Mouse (Mus musculus) layer of hippocampus, postnatal 10 days (tissue): ENCODE measurements around the gene 1110051M20Rik. TPM values are rescaled to one million over a fixed set of nuclear protein-coding genes. Genes with fewer than 3 reads are reported as not detected.
"Not testable (repeated sequence)": the region's sequence is repeated elsewhere in the genome, so short reads cannot be mapped to it uniquely, and the experiment has no call there.

Source experiments
- DNase-seq, 2 experiments: peaks; one replicate each; pipeline ENCODE4 v3.0.0; 2021; ENCODE audit warnings: low spot score in 2 of 2
- long read RNA-seq: library from polyadenylated mRNA; stranded (forward); transcript quantifications from one replicate; pipeline ENCODE4 v2.0.0, GENCODE M21; 2023
- total RNA-seq, 2 experiments: library from RNA; stranded (reverse); gene quantifications; 2 replicates each; pipeline ENCODE4 v1.2.3; 2021

1110051M20Rik gene
- total RNA-seq = 10 to 100 TPM; 92.9 to 96.2 TPM
- long read RNA-seq, transcript 1110051M20Rik-203 (9 exons, 1,977 nt) = major isoform, 76 of 106 reads
- long read RNA-seq, partial matches to known transcripts = 18 of 106 reads
- long read RNA-seq, other reads (novel, unspliced or antisense) = 9 of 106 reads

DNA sequence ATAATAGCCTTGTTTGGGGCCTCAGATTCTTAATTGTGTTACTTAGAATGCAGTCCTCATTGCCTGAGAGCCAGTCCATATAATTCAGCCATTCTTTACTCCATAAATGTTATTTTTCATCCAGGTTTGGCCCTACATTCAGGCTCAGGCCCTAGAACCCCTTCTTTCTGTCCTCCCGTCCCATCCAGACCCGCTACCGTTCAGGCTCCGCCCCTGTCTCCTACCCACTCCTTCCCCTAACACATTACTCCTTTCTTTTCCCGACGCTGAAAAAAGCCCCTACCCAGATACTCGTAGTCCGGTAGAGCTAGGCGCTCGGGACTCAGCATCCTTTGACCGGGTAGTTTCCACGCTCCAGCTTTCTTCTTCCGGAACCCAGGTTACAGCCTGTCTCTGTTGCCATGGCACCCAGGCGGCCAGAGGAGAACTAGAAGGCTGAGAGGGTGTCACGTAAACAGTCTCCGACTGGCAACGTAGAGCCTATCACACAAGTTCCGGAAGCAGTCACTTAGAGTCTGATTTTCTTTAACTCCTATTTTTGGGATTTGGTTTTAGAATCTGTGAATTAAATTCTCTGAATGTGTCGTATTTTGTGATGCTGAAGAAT, at the start of gene 1110051M20Rik:
Gene 1110051M20Rik, minus strand, starts transcription at position 419 of the 607 bp plus-strand sequence.
- peak; percentile 91 for DNase-seq

DNA sequence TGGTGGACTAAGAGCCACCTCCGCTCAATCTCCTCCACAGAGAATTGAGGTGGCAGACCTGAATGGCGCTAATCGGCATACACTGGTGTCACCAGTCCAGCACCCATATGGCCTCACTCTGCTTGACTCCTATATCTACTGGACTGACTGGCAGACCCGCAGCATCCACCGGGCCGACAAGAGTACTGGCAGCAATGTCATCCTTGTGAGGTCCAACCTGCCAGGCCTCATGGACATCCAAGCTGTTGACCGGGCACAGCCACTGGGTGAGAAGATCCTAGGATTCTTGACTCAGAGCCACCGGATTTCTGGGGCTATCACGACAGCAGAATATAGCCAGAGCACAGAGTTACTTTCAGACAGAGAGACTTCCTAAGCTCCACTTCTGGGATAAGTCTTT, 49.5 kb upstream of the 1110051M20Rik start:
- no peak for DNase-seq

DNA sequence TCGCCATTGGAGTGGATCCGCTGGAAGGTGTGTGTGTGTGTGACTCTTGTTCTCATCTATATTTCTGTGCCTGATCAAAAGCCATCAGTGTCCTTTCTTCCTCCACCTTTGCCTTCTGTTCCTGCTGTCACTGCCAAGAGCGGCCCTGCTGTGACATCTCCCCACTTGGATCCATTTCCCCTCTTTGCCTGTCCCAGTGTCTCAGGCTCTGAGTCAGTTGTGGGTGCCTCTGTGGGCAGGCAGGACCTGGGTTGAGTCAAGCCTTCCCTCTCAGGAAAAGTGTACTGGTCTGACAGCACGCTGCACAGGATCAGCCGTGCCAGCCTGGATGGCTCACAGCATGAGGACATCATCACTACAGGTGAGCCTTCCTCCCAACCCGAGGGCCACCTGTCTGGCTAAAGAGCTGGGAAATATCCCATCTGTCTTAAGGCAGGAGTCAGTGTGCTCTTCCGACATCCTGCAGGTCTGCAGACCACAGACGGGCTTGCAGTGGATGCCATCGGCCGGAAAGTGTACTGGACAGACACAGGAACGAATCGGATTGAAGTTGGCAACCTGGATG, 47.6 kb upstream of the 1110051M20Rik start:
- no peak for DNase-seq

DNA sequence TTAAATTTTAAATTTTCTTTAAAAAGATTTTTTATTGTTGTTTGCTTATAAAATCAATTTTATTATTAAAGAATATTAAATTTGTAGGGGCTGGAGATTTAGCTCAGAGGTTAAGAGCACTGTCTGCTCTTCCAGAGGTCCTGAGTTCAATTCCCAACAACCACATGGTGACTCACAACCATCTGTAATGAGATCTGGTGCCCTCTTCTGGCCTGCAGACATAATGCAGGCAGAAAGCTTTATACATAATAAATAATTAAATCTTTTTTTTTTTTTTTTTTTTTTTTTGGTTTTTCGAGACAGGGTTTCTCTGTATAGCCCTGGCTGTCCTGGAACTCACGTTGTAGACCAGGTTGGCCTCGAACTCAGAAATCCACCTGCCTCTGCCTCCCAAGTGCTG, 42.8 kb upstream of the 1110051M20Rik start:
- not testable (repeated sequence) for DNase-seq

DNA sequence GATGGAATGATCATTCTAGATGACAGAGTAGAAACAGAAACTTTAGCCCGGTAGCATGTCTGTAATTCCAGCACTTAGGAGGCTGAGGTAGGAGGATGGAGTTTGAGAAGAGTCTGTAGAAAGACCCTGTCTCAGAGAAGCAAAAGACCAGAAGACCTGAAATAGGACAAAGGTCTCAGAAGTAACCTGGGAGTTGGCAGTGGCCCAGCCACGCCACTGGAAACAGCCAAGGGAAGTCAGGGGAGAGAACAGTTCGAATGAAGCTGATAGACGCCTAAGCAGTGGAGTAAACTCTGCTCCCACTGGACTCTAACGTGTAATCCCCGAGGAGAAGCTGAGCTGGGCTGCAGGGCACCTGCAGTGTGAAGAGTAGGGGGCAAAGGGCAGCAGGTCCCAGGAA, 40.8 kb upstream of the 1110051M20Rik start:
- DNase-seq = no peak

DNA sequence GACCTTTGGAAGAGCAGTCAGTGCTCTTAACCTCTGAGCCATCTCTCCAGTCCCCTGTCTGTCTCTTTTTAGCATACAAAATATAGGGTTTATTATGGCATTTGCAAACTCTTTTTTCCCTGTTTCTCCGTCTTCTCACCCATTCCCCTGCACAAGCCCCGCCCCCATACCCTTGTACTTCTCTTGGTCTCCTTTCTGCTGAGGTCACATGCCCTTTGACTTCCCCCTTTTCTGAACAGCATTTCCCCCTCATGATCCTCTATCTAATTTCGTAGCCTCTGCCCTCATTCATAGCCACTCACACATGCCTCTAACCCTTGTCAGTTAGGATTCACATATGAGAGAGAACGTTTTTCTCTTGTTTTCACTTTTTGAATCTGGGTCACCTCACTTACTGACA, 40.2 kb upstream of the 1110051M20Rik start:
- no peak for DNase-seq

DNA sequence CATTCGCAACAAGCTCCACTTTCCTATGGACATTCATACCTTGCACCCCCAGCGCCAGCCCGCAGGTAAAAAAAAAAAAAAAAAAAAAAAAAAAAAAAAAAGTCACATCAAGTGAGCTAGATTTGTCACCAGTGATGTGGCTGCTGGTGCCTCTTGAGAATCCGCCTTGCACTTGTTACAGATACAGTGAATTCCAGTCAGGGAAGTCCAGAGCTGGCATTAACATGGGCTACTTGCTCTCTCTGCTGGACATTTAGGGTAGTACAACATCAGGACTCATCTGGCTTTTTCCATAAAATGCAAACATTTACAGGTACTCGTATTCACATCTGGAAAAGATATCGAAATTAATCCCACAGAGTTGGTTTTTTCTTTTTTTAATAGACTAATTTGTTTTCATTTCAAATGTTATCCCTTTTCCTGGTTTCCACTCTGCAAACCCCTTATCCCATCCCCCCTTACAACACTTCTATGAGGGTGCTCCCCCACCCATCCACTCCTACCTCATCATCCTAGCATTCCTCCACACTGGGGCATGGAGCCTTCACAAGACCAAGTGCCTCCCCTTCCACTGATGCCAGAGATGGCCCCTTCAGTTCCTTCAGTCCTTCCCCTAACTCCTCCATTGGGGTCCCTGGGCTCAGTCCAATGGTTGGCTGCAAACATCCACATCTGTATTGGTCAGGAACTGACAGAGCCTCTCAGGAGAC, 36.5 kb upstream of the 1110051M20Rik start:
- peak; percentile 56 to 69 for DNase-seq

DNA sequence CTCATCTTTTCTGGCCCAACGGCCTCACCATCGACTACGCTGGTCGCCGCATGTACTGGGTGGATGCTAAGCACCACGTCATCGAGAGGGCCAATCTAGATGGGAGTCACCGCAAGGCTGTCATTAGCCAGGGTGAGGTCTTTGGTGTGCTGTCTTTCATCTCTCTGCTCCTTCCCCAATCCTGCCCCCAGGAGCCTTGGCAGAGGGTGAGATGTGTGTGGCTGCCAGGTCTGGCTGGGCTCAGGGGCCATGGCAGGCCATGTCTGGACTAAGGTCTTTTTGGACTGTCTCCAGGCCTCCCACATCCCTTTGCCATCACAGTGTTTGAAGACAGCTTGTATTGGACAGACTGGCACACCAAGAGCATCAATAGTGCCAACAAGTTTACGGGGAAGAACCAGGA, 35.9 kb upstream of the 1110051M20Rik start:
- peak; percentile 37 to 52 for DNase-seq

DNA sequence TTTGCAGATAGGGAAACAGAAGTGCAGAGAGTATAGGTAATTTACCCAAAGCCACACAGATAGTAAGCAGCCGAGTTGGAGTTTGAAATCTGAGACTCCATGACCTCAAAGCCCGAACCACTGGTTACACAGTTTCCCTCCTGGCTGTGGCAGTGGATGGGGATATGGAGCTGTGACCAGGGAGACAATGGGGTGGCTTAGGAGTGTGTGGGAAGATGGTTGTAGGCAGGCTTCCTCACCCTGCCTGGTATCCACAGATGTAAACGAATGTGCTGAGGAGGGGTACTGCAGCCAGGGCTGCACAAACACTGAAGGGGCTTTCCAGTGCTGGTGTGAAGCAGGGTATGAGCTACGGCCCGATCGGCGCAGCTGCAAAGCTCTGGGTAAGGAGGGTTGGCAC, 32.3 kb upstream of the 1110051M20Rik start:
- no peak for DNase-seq

DNA sequence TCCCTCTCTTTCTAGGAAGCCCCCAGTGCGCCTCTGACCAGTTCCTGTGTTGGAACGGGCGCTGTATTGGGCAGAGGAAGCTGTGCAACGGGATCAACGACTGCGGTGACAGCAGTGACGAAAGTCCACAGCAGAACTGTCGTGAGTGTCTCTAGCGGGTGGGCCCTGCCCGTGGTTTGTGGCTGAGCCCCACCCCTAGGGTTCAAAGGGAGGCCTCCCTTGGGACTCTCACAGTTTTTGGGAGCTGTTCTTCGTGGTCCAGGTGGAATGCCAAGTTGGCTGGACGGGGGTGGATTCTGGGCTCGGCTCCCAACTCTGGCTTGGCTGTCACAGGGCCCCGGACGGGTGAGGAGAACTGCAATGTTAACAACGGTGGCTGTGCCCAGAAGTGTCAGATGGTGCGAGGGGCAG, 31.8 kb upstream of the 1110051M20Rik start:
- DNase-seq = peak; percentile 62 to 69

DNA sequence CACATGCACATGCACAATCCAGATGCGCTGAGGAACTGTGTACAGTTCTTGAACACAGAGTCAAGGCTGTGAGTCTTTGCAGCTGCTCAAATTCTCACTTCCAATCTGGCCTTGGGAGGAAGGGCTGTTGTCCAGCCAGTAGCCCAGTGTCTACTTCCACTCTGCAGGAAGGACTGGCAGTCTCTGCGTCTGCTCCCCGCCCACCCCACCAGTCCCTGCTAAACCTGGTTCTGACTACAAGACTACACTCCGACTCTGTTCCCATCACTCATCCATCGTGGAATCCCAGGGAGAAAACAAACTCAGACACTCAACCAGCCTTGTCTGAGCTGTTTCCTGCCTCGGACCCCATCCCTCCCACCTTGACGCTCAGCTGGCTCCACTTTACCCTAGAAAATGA, 31.3 kb upstream of the 1110051M20Rik start:
- no peak for DNase-seq

DNA sequence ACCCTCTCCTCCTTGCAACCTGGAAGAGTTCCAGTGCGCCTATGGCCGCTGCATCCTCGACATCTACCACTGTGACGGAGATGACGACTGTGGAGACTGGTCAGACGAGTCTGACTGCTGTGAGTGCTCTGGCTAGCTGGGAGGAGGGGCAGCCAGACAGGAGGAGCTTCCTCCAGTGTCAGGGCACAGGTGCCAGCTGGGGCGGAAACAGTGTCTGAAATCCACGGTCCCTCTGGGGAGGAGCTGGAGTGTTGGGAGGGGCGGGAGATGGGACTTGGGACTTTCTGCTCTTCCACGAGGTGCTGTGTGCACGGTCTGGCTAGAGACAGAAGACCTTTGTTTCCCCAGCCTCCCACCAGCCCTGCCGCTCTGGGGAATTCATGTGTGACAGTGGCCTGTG, 29.9 kb upstream of the 1110051M20Rik start:
- no peak for DNase-seq

DNA sequence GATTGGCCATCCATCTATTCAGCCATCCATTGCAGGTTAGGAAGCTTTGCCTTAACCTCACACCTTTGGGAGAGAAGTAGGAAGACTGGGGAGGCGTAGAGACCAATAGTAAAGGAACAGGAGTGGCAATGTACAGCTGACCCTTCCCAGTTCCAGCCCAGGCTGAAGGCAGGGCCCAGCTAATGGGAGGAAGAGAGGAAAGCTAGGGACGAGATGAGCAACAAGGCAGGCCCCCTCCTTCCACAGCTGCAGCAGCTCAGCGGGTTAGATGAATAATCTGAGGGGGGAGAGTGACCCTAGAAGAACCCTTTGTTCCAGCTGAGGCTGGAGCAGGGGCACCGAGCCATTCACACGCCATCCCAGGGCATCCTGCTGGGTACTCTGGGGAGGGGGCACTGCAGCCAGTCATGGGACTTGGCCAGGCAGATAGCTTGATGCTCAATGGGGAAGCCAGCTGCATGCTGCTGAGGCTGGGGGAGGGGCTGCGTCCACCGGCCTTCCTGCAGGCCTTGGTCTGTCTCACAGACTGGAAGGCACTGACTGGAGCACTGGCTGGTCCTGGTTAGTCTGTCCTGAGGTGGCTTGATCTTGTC, 25.6 kb upstream of the 1110051M20Rik start:
- peak; percentile 38 to 63 for DNase-seq

DNA sequence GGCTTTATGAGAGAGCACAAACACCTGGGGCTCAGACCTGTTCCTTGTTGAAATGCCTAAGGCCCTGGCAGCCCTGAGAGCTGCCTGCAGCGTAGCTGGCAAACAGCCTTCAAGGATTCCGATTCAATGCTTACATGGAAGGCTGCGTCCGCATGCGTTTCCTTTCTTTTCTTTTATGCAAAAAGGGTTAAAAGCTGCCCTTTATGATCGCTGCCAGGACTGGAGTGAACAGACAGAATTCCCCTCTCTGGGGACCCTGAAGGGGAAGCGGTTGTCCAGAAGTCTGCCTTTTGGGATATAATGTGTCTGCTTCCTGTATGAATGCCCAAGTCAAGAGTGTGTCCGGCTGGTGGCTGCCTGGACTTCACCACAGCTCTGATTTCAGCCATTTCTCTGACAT, 23.1 kb upstream of the 1110051M20Rik start:
- no peak for DNase-seq

DNA sequence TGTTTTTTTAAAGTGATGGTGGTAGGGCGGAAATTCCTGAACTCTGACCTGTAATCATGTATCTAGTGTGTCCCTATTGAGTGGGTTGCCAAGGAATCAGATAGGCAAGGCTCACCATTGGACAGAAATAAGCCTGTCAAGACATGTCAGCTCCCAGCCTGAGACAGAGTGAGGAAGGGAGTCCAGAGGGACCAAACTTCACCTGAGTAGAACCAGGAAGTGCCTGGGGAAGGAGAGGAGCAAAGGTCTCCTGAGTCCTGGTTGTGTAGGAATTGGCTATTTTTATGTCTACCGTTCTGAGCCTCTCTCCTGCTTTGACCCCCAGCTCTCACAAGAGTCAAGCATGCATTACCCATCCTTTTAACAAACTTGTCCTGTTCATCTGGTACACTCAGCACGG, 21.4 kb upstream of the 1110051M20Rik start:
- no peak for DNase-seq

DNA sequence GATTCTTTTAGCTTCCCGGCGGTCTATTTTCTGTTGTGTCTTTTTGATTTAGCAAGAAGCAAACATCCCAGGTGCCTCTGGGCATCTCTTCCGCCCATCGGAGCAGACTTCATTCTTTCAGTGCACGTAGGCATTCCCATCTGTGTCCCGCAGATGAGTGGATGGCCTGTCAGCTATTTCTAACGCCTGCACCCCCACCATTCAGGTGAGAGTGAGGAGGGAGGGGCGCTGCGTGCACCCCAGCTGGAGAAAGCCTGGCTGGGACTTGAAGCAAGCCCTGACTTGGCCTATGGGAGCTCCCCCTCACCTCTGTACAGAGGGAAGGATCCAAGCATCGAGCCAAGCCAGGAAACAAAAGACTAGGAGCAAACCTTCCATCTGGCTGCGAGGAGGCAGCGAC, 18.2 kb upstream of the 1110051M20Rik start:
- no peak for DNase-seq

DNA sequence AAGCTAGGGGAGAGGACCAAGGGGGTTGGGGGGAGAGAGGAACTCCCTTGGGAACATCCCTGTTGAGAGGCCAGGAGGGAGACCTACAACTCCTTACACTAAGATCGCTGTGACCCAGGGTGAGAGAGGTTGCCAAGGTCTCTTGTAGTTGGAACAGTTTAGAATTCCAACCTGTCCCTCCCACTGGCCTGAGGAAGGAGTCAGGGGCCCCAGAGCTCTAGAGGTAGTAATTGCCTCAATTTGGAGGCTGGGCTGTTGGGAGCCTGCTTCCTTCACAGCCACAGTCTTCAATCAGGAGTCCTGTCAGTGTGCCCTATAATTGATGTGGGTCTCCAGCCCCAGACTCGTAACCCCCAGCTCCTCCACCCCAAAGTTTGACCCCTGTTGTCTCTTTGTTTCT, 17.7 kb upstream of the 1110051M20Rik start:
- no peak for DNase-seq

DNA sequence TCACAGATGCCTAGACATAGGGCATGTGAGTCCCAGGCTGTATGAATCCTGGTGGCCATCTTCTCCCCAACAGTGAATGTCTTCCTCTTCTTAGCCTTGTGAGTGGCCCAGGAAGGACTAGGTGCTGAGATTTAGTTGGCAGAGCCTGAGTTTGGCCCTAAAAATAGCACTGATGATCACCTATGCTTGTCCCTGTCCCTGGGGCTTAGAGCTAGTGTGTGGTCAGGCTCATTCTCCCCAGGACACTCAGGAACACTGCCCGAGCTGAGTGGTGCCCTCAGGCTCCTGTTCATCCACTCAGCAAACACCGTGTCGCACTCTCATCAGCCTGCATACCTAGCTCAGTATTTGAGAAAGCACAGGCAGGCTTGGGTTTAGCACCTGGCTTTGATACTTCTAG, 16.8 kb upstream of the 1110051M20Rik start:
- DNase-seq = no peak

DNA sequence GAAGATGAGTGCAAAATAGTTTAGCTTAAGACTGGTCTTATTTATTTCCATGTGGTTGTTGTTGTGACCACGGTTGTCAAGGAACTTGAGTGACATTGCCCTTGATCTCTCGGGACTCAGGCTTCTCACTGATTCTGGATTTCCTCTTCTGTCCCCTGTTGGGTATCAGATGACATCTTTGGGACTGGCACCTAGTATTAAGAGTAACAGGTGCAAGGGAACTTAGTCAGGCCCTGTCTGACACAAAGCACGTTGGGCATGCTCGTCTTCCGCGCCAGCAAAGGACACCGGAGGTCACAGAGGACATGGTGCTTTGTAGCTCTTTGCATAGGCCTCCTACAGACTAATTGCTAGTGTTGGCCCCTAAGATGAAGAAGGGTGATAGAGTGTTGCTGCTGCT, 16.3 kb upstream of the 1110051M20Rik start:
- no peak for DNase-seq

DNA sequence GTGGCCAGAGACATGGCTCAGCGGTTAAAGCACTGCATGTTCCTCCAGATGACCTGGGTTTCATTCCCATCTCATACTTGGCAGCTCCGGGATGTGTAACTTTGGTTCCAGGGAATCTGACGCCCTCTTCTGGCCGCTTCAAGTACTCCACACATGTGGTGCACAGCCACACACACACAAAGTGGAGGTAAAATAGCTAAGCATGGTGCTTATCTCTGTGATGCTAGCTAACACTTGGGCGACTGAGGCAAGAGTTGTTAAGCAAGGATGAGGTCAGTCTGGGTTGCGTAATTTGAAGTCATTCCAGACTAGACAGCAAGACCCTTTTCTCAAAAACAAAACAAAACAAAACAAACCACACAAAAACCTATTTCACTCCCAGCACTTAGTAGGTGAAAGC, 15.6 kb upstream of the 1110051M20Rik start:
- no peak for DNase-seq

DNA sequence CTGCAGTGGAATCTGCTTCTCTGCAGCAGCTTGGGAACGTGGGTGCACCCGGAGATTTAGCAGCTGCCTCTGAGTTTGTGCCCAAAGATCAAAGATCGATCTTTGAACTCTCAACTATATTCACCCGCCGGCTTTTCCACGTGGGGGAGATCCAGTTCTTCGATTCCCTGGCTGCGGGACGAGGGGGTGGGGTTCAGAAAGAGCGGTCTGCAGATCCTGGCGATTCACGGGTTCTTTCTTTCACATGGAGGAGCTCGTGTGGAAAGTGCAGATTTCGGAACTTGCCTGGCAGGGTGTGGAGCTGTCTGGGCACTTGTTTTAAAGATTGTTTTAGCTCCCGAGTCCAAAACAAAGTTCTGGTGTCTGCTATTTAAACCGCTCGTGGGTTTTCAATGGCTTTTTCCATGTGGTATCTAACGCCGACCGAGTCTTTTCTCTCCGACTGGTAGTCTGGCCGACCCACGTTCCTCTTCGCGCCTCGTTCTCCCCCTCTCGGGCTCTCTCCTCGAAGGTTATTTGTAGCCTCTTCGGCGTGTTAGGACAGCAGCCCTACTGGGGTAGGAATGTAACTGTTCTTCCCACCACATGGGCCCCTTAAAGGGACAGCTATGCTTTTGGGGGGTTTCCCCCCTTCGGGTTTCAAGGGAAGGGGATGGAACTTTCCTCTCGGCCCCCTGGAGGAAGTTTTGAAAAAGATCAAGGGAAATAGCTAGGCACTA, 14.3 kb upstream of the 1110051M20Rik start:
- peak; percentile 33 to 49 for DNase-seq
